Mouse (Mus musculus): ENCODE measurements around the gene Asic2.

Asic2 gene

DNA sequence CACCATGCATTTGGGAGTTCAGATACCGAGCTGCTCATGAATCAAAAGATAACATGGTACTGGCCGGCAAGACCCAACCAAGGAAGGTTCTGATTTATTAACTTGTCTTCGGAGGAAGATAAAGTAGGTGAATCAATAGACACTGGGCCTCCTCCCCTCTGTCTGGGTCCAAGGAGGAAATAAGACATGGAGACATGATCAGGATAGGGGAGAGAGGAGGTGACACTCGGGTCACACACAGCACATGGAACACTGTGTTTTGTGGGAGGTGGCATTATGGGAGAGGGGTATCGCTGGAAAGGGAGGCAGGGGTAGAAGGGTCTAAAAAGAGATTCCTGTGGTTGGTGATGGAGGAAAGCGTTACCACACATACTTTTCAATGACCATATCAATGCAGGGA is 1022.1 kb downstream of the Asic2 start:
- TF ChIP-seq GATA4 (IDR thresholded peaks at IDR 0.05; ENCODE audit: insufficient replicate concordance, low read length): no peak

DNA sequence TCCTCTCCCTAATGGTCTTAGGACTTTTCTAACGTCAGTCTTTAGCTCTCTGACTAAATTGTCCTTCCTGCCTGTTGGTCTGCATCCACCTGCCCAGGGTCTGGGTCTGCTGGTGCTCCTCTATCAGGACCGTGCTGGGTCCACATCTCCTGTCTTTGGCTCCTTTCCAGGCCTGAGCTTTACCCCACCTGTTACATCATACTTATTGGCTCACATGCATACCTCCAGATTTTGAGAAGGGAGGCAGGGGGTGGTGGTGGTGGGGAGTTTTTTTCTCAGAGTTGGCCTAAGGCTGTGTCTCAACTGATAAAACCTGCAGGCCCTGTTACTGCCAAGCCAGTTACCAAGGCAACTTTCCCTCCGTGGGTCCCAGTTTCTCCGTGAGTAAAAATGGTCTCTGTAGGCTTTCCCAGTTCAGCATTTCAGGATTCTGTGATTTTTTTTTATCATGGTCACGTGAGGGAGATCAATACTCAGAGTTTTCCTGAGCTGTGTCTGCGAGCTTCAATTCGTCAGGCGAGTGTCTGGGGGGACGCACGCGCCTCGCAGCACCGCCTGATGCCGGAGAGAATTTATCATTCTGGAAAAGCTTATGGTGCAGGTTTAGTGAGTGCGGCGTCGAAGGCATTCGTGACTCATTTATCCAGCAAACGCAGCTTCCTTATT is 1044.8 kb downstream of the Asic2 start:
- TF ChIP-seq GATA4 (IDR thresholded peaks at IDR 0.05; ENCODE audit: insufficient replicate concordance, low read length): no peak

DNA sequence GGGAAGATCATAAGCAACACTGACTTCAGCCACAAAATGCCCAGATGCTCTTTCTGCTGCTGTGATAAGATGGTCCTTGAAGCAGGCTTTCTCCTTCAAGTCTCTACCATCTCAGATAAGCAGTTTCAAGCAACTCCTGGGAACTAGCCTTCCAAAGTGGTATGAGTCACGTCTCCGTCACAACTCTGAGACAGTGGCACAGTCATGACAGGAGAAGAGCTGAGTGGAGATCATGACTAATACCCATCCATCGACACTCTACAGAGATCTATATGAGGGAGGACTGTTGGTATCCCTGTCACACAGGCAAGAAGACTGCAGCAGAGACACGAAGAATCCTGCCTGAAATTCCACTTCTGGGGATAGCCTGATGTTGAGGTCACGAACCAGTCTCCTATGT is 1049.9 kb downstream of the Asic2 start:
- TF ChIP-seq GATA4 (IDR thresholded peaks at IDR 0.05; ENCODE audit: insufficient replicate concordance, low read length): no peak

DNA sequence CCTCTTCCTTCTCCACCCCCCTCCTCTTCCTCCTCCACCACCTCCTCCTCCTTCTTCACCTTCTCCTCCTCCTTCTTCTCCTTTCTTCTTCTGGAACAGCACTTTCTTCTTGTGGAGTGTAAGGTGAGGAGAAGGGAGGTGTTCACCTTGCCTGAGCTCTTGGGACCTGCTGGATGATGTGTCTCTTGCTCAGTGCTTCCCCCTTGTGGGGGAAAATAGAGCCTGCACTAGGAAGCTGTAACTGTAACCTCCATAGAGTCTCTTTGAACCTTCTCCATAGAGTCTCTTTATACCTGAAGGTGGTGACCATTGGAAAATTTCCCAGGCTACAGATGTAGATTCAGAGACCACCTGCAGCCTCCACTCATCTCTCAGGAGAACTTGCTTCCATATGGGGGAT is 1050.6 kb downstream of the Asic2 start:
- TF ChIP-seq GATA4 (IDR thresholded peaks at IDR 0.05; ENCODE audit: insufficient replicate concordance, low read length): no peak

DNA sequence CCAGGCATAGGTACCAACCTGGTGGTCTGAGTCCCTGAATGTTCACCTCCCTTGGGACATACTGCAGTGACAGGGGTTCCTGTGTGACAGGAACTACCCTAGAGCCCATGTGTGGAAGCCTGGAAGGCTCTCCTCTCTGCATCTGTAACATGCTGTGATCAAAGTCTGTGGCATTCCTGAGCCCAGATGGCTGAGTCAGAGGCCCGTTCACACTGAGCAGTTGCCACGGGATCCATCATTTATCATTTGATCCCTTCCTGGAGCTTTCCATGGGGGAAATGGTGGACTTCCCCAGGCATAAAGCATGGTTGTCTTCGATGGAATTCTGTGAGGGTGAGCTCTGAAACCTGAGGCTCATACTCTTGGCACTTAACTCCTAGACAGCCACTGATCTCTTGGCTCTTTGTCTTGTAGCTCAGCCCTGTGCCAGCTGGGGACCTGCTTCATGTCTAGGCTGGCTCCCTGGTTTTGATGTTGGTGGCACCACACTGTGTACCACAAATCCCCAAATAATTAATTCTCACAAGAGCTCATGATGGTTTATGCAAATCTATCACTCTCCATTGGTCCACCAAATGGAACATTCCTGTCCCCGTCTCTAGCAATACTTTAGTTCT is 1054.7 kb downstream of the Asic2 start:
- TF ChIP-seq GATA4 (IDR thresholded peaks at IDR 0.05; ENCODE audit: insufficient replicate concordance, low read length): no peak

DNA sequence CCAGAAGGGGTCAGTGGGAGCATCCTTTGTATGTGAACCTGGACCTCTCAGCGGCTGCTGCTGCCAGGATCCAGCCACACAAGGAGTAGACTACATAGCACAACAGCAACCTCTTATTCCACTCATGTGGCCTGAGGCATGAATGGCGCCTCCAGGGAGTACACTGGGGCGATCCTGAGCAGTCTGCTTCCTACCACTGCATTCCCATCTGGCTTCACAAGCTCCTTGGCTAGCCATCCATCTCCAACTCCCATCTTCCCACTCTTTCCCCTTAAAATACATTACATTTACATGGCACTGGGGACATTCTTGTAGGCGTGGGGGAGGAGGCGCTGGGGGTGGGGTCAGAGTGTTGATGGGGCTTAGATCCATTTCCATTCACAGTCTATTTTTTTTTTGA is 1055.5 kb downstream of the Asic2 start:
- no peak for TF ChIP-seq GATA4 (IDR thresholded peaks at IDR 0.05; ENCODE audit: insufficient replicate concordance, low read length)

DNA sequence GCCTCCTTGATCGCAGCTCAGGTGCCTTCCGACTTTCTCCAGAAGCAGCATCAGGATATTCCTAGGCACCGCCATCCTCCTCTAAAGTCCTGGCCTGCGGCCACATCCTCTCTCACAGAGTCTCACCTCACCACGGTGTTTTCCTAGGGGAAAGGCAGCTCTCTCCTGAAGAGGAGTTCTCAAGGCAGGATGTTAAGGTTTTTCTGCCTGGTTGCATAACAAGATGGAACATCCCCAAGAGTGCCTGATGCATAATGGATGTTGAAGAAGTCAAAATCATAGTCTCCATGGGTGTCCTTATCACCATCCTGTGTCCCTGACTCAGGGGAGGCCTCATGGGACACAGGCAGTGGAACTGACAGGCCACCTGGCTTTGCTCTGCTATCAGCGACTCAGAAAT is 1060.4 kb downstream of the Asic2 start:
- TF ChIP-seq GATA4 (IDR thresholded peaks at IDR 0.05; ENCODE audit: insufficient replicate concordance, low read length): no peak

DNA sequence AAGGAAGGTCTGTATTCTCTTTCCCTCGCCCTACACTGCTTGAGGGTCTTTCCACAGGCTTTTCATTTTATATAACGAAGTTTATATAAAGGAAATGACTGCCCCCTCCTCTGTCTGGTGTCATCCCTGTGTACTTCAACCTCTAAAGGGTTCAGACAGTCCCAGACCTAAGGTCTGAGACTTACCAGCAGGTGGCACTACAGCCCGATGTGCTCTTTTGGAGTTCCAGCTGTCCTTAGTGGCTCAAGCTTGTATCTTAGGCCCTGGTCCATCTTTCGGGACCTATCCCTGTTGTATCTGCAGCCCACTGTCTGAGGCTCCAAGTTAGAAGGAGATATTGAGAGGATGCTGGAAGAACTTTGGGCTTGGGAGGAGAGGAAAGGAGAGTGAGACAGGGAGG is 1061.8 kb downstream of the Asic2 start:
- TF ChIP-seq GATA4 (IDR thresholded peaks at IDR 0.05; ENCODE audit: insufficient replicate concordance, low read length): no peak

DNA sequence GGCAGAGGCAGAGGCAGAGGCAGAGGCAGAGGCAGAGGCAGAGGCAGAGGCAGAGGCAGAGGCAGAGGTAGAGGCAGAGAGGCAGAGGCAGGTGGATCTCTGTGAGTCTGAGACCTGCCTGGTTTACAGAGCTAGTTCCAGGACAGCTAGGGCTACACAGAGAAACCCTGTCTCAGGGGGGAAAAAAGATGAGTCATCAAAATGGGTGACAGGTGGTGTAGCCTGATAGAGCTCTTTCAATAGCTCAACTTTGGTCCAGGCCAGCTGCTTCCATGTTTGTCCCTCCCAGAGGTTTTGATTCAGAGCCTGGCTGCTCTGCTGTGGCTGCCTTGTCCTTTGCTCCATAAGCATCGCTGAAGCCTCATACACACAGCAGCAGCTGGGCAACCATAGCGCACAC is 1063.7 kb downstream of the Asic2 start:
- TF ChIP-seq GATA4 (IDR thresholded peaks at IDR 0.05; ENCODE audit: insufficient replicate concordance, low read length): no peak

DNA sequence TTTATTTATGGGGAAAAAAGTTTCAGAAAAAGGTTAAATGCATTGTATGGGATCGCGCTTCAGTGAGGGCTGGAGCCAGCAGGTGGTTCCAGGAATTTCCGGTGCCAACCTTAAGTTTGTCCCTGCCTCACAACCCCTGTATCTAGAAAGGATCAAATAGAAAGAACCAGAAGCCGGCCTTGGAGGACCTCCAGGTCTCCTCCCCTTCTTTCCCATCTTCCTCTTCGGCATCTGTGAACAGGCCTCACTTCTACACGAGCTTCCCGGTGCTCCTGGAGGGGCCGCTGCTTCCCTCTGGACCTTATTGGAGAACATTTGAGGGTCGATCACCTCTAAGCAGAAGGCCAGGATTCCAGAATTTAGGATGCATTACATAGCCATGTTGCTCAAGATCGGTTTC is 1064.8 kb downstream of the Asic2 start:
- TF ChIP-seq GATA4 (IDR thresholded peaks at IDR 0.05; ENCODE audit: insufficient replicate concordance, low read length): no peak

DNA sequence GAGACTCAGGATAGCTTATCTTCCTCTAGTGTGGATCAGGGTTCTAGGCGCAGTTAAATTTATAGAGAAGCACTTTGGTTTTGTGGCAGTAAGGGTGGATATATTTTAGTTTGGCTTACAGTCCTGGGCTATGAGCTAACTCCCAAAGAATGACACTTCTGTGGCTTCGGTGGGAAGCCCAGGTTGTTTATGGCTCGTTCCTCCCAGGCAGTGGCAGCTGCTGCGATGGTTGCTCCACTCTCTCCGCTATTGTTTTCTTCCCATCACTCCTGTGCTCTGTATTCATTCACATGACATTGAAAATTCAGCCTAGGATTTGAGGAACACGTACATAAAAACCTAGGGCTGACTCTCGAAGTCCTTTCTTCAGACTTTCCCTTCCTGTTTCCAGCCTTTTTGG is 1065.6 kb downstream of the Asic2 start:
- no peak for TF ChIP-seq GATA4 (IDR thresholded peaks at IDR 0.05; ENCODE audit: insufficient replicate concordance, low read length)

DNA sequence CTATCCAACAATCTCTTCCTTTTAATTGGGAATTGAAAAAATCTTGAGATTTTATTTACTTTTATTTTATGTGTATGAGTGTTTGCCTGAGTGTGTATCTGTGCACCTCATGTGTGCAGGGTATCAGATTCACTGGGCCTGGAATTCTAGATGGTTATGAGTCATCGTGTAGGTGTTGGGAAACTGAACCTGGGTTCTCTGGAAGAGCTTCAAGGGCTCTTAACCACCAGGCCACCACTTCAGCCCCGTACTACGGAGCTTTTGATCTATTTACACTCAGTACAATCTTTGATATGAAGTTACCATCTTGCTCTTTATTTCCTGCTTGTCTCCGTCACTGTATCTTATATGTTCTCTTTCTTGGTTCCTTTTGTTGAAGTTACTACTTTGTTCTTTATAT is 1067.7 kb downstream of the Asic2 start:
- no peak for TF ChIP-seq GATA4 (IDR thresholded peaks at IDR 0.05; ENCODE audit: insufficient replicate concordance, low read length)

DNA sequence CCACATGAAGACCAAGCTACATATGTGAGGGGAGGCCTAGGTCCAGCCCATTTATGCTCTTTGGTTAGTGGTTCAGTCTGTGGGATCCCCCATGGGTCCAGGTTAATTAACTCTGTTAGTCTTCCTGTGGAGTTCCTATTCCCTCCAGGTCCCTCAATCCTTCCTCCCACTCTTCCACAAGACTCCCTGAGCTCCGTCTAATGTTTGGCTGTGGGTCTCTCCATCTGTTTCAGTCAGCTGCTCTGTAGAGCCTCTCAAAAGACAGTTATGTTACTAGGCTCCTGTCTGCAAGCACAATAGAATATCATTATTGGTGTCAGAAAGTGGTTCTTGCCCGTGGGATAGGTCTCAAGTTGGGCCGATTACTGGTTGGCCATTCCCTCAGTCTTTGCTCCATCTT is 1072.4 kb downstream of the Asic2 start:
- TF ChIP-seq GATA4 (IDR thresholded peaks at IDR 0.05; ENCODE audit: insufficient replicate concordance, low read length): no peak

DNA sequence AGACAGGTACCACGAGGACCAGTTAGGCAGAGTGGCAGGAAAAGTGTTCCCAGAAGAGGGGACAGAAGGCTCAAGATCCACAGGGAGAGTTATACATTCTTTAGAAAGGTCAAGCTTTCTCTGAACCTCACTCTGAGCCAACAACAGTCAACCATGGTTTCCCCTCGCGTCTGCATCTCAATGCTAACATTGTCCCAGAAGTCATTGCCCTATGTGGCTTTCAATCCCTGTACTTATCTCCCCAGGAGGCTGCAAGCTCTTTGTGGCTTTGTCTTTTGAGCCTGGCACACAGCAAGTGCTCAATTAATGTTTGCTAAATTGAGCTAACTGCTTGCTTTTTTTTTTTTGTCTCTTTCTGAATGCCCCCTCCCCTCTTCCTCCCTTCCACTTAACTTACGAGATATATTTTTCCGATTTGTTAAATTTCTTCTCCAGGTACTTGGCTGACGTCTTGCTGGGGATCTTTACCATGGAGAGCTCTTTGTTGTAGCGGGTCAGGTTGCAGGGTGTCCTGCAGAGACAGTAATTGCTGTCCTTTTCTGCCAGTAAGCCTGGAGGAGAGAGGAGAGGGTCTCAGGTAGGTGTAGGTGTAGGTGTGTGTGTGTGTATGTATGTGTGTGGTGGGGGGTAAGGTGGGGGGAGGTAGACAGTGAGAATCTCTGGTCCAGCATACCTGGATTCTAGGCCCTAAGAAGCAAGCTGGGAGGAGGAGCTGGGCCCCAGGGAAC is 1078.8 kb downstream of the Asic2 start:
- TF ChIP-seq GATA4 (IDR thresholded peaks at IDR 0.05; ENCODE audit: insufficient replicate concordance, low read length): no peak

DNA sequence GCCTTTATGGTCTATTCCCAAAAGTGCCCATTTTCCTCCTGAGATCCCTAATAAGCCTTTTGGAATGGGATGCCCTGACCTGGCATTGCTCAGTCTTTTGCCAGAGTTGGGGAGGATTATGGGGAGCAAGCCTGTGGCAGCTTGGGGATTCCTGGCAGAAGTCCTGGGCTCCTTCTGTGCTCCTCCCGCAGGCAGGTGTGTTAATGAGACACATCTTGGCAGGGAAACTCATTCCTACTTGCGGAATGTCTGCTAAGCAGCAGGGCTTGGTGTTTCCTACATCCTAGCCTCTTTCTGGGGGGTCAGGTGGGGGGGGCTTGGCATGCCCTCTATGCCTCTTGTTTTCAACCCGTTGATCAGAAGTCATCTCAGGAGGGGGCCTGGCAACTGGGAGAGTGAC is 1081.2 kb downstream of the Asic2 start:
- no peak for TF ChIP-seq GATA4 (IDR thresholded peaks at IDR 0.05; ENCODE audit: insufficient replicate concordance, low read length)

DNA sequence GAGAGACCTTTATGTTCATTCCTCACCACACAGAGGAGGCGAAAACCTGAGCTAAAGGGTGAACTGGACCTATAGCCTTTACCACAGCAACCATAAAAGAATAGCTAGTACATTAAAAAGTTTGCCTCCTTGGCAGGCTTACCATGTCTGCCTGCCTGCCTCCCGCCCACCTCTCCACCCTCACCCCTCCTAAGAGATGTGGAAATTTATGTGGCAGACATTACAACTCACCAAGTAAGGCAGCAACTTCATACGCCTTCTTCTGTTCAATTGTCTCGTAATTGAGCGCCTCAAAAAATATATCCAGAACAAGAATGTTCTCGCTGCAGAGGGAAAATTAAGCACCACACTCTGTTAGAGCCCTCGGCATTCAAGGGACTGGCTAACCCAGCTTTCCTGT is 1081.9 kb downstream of the Asic2 start:
- no peak for TF ChIP-seq GATA4 (IDR thresholded peaks at IDR 0.05; ENCODE audit: insufficient replicate concordance, low read length)
